Mouse (Mus musculus) embryonic facial prominence, embryonic 11.5 days (tissue): ENCODE measurements at regions not wholly inside any gene's neighbourhood (a gene's known extent, or its start where the extent isn't known, plus 50 kb on each side); places are given as distances from the start of the nearest gene placed in this dataset.

Experiments
- ATAC-seq: fragments of 200-750 bp; cut with Nextera tagmentation; replicated peaks from 2 replicates; pipeline ENCODE4 v1.8.0; 2017; ENCODE audit warnings: low read depth; ENCODE audit not compliant: insufficient number of reproducible peaks, low FRiP score, low TSS enrichment
- DNase-seq: peaks from one replicate; pipeline ENCODE4 v3.0.0-alpha.2; 2015; ENCODE audit warnings: low spot score
- H3K27ac ChIP-seq: fragments of 300-500 bp; sonication (generic); replicated peaks from 2 replicates; pipeline ENCODE4 v1.5.1; 2014; ENCODE audit warnings: mild to moderate bottlenecking, low read depth, low read length, control low read depth
- H3K27me3 ChIP-seq: fragments of 300-500 bp; sonication (generic); 2 replicates; pipeline ENCODE4 v1.6.1; 2014; ENCODE audit warnings: mild to moderate bottlenecking, low read length, moderate library complexity, mixed read lengths; ENCODE audit not compliant: control insufficient read depth, insufficient read depth
- H3K36me3 ChIP-seq: fragments of 300-500 bp; sonication (generic); replicated peaks from 2 replicates; pipeline ENCODE4 v1.6.1; 2014; ENCODE audit warnings: low read depth, mild to moderate bottlenecking, low read length, moderate library complexity, mixed read lengths; ENCODE audit not compliant: control insufficient read depth, insufficient read depth
- H3K4me1 ChIP-seq: fragments of 300-500 bp; sonication (generic); 2 replicates; pipeline ENCODE4 v1.6.1; 2014; ENCODE audit warnings: low read length, mixed read lengths; ENCODE audit not compliant: control insufficient read depth, insufficient read depth
- H3K4me2 ChIP-seq: fragments of 300-500 bp; sonication (generic); 2 replicates; pipeline ENCODE4 v1.6.1; 2014; ENCODE audit warnings: low read depth, mild to moderate bottlenecking, control low read depth, low read length, moderate library complexity
- H3K4me3 ChIP-seq: fragments of 300-500 bp; sonication (generic); 2 replicates; pipeline ENCODE4 v1.5.1; 2014; ENCODE audit warnings: low read depth, low read length, control low read depth
- H3K9ac ChIP-seq: fragments of 300-500 bp; sonication (generic); replicated peaks from 2 replicates; pipeline ENCODE4 v1.6.1; 2014; ENCODE audit warnings: mild to moderate bottlenecking, control low read depth, low read length
- H3K9me3 ChIP-seq: fragments of 300-500 bp; sonication (generic); replicated peaks from 2 replicates; pipeline ENCODE4 v1.6.1; 2016; ENCODE audit warnings: mild to moderate bottlenecking, low read length, inconsistent platforms, mixed read lengths; ENCODE audit not compliant: control insufficient read depth
- WGBS: fragments of 180-500 bp; shearing (Covaris S2); extraction: QIAGEN DNeasy Blood & Tissue Kit; methylation state at CpG from one replicate; pipeline ENCODE4 v1.1.7; 2014; 5-methylcytosine and 5-hydroxymethylcytosine counted together

- ATAC-seq (no peak), DNase-seq (peak; percentile 7)
Observed at GRCm38 (mm10) chrX:70006113-70006512, 61.0 kb downstream of the 1700020N15Rik start.

DNA sequence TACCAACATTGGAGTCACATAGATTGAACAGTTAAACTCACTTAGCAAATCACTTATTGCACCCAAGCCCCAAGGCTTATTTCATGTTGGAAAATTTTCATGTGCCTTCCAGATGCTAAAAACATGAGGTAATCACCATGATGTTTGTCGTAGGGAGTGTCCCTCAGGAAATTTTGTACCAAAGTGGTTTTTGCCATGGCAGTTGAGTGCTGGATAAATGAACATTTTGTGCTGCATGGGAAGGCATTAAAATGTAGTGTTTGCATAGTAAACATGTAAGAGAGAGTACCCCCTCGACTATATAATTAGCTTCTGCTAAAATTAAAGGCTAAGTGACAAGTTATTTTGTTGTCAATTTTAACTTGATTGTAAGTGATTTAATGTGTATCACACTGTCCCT, 62.0 kb downstream of the 1700020N15Rik start:
- WGBS = 67% methylated on average over 2 of the region's 2 CpGs
- Histone ChIP-seq H3K9ac (no peak overlapping the region), H3K27ac (no peak overlapping the region), H3K4me2 (no peak overlapping the region), H3K4me1 (no peaks in the 10 kb centered on the region), H3K4me3 (no peak overlapping the region), H3K9me3 (no peaks in the 10 kb centered on the region), H3K36me3 (no peaks in the 10 kb centered on the region), H3K27me3 (no peaks in the 10 kb centered on the region)
- ATAC-seq = no peak
- peak; percentile 10 for DNase-seq

More at GRCm38 (mm10) chrX:70006113-70006512, 61.0 kb downstream of the 1700020N15Rik start:
- Histone ChIP-seq H3K9ac (no peak overlapping the region), H3K4me2 (no peak overlapping the region), H3K9me3 (no peaks in the 10 kb centered on the region), H3K4me3 (no peak overlapping the region), H3K27me3 (no peaks in the 10 kb centered on the region), H3K4me1 (no peaks in the 10 kb centered on the region), H3K36me3 (no peaks in the 10 kb centered on the region), H3K27ac (no peak overlapping the region)
- 17% methylated on average over 2 of the region's 2 CpGs for WGBS
